ENCODE assay signal across 23 mouse cellular contexts in genomic region chr14:57989162-57989561, GRCm38 (mm10). TPM values are rescaled to one million over a fixed set of nuclear protein-coding genes. Genes with fewer than 3 reads are reported as not detected.
DNase-seq lines count a peak whose midpoint lies in the region; ATAC-seq and TF ChIP-seq lines count a peak whose summit lies in the region.
"Had no signal": no experiment of that assay in that cellular context is flagged by ENCODE, and none has a peak within 500 bp of the region (broad histone marks: within the 10 kb centered on the region; RNA-seq: fewer than 3 reads in every experiment).

No protein-coding gene starts in this region.

- H3K79me2 ChIP-seq in liver, adult 2 months (ENCODE audit: control insufficient read depth, insufficient read depth, low read length), result peaks cover 2% of the 10 kb centered on the region; the same call in 1 of the 2 replicates

- H3K27me3 ChIP-seq in liver, adult 2 months (ENCODE audit: control insufficient read depth, insufficient read depth, low read length), result no peaks in the 10 kb centered on the region
- no peaks in the 10 kb centered on the region for H3K27me3 ChIP-seq in liver, embryonic 11.5 days (replicated peaks; ENCODE audit: control insufficient read depth, insufficient read depth, low read length)
- no peaks in the 10 kb centered on the region for H3K27me3 ChIP-seq in intestine, postnatal 0 days (replicated peaks; ENCODE audit: control insufficient read depth, insufficient read depth, low read length)
- H3K27me3 ChIP-seq: CH12.LX; embryonic facial prominence, embryonic 12.5 days; forebrain, embryonic 13.5 days; forebrain, embryonic 15.5 days; Patski had no signal

- H3K9me3 ChIP-seq in liver, embryonic 11.5 days (ENCODE audit: control insufficient read depth, low read length), result no peaks in the 10 kb centered on the region
- no peaks in the 10 kb centered on the region for H3K9me3 ChIP-seq in intestine, postnatal 0 days (ENCODE audit: control insufficient read depth)
- H3K9me3 ChIP-seq: embryonic facial prominence, embryonic 12.5 days; G1E had no signal

- H3K27ac ChIP-seq in liver, adult 2 months (replicated peaks; ENCODE audit: insufficient read depth, low read depth, low read length), result no peak overlapping the region
- H3K27ac ChIP-seq in liver, embryonic 11.5 days (ENCODE audit: low read depth, low read length), result no peak overlapping the region
- H3K27ac ChIP-seq in intestine, postnatal 0 days (ENCODE audit: low read depth, low read length), result peak overlapping the region; percentile 67
- H3K27ac ChIP-seq: embryonic facial prominence, embryonic 10.5 days; embryonic facial prominence, embryonic 12.5 days; forebrain, embryonic 13.5 days; forebrain, embryonic 15.5 days had no signal

- WGBS in liver, adult 2 months, result 32% methylated on average over 2 of the region's 2 CpGs
- 93% methylated on average over 2 of the region's 2 CpGs for WGBS in liver, embryonic 11.5 days
- 58% methylated on average over 2 of the region's 2 CpGs for WGBS in intestine, postnatal 0 days

- no peaks in the 10 kb centered on the region for H3K36me3 ChIP-seq in liver, adult 2 months (ENCODE audit: control insufficient read depth, insufficient read depth, low read length)
- H3K36me3 ChIP-seq in liver, embryonic 11.5 days (ENCODE audit: control insufficient read depth, insufficient read depth, low read length), result 0 out of 2 replicates have a peak, but pooled peaks cover 5% of the 10 kb centered on the region
- H3K36me3 ChIP-seq in intestine, postnatal 0 days (ENCODE audit: control insufficient read depth, insufficient read depth), result peaks cover 11% of the 10 kb centered on the region; the same call in 1 of the 2 replicates
- H3K36me3 ChIP-seq: G1E had no signal

- peak; percentile 70 for DNase-seq in liver, adult 2 months (ENCODE audit: extremely low read depth, low read depth, low spot score)
- DNase-seq in liver, embryonic 11.5 days (ENCODE audit: low spot score), result no peak
- no peak for DNase-seq in urinary bladder, postnatal 10 days (ENCODE audit: low spot score)
- DNase-seq: adrenal gland, adult 8-10 months; adrenal gland, postnatal 14 days; adrenal gland, postnatal 36 days; B cell, adult 2 months; cerebellum, adult 11-12 months; cerebellum, adult 2 months; cerebellum, adult 9-10 months; cerebellum, postnatal 10 days; cerebellum, postnatal 25 days had no signal

- H3K9ac ChIP-seq in liver, adult 2 months (ENCODE audit: low read depth, low read length), result no peak overlapping the region
- no peak overlapping the region for H3K9ac ChIP-seq in liver, embryonic 11.5 days (ENCODE audit: low read depth, low read length)
- H3K9ac ChIP-seq in intestine, postnatal 0 days (ENCODE audit: low read depth, low read length), result no peak overlapping the region
- H3K9ac ChIP-seq: embryonic facial prominence, embryonic 12.5 days; forebrain, embryonic 13.5 days; forebrain, embryonic 15.5 days had no signal

- H3K4me2 ChIP-seq in liver, embryonic 11.5 days, result no peak overlapping the region
- no peak overlapping the region for H3K4me2 ChIP-seq in intestine, postnatal 0 days (replicated peaks; ENCODE audit: low read depth)
- H3K4me2 ChIP-seq: embryonic facial prominence, embryonic 12.5 days; forebrain, embryonic 13.5 days; forebrain, embryonic 15.5 days had no signal

- no peak for TF ChIP-seq CTCF in liver, adult 2 months (IDR thresholded peaks at IDR 0.05; ENCODE audit: low read depth, low read length)
- no peak for TF ChIP-seq CTCF in intestine, postnatal 0 days (IDR thresholded peaks at IDR 0.05; ENCODE audit: low read depth)

- H3K4me3 ChIP-seq in liver, adult 2 months (ENCODE audit: insufficient read depth, low read depth, low read length), result no peak overlapping the region
- H3K4me3 ChIP-seq in liver, embryonic 11.5 days (ENCODE audit: low read depth, low read length), result no peak overlapping the region
- H3K4me3 ChIP-seq in intestine, postnatal 0 days (ENCODE audit: low read depth, low read length), result no peak overlapping the region
- H3K4me3 ChIP-seq: embryonic facial prominence, embryonic 10.5 days; embryonic facial prominence, embryonic 12.5 days; forebrain, embryonic 13.5 days; forebrain, embryonic 15.5 days had no signal

- TF ChIP-seq POLR2A in liver, adult 2 months (IDR thresholded peaks at IDR 0.05; ENCODE audit: extremely low read depth, insufficient read depth, low read length), result no peak

- no peak for ATAC-seq in liver, embryonic 11.5 days (replicated peaks; ENCODE audit: low FRiP score)
- ATAC-seq in intestine, postnatal 0 days, result peak; percentile 84
- no peak for ATAC-seq in inflammation-experienced regulatory T-cells, adult 6 months
- ATAC-seq: activated CD4-positive, CD25-positive, alpha-beta regulatory T cell, adult 4 months; CD4-positive, CD25-positive, alpha-beta regulatory T cell, adult 4 months; forebrain, embryonic 13.5 days; forebrain, embryonic 15.5 days; Patski had no signal

- H3K4me1 ChIP-seq in liver, adult 2 months (ENCODE audit: control insufficient read depth, insufficient read depth, low read length), result peaks cover 8% of the 10 kb centered on the region; the same call in 1 of the 2 replicates
- no peaks in the 10 kb centered on the region for H3K4me1 ChIP-seq in liver, embryonic 11.5 days (replicated peaks; ENCODE audit: control insufficient read depth, insufficient read depth, low read length)
- H3K4me1 ChIP-seq in intestine, postnatal 0 days (replicated peaks; ENCODE audit: control insufficient read depth, insufficient read depth, low read length), result 0 out of 2 replicates have a peak, but pooled peaks cover 6% of the 10 kb centered on the region
- H3K4me1 ChIP-seq: embryonic facial prominence, embryonic 10.5 days; embryonic facial prominence, embryonic 12.5 days; forebrain, embryonic 13.5 days; forebrain, embryonic 15.5 days had no signal

RNA-seq across cellular contexts. Expression of gene Micu2, which starts 9.9 kb away (rescaled TPM):
- 35.9 and 43.6 TPM in 2 replicates for total RNA-seq in liver, adult 2 months (2014; rRNA removed)
- 10.2 and 11.0 TPM in 2 replicates for polyA plus RNA-seq in liver, adult 2 months (2012; rRNA removed)
- 55.1 and 64.2 TPM in 2 replicates for polyA plus RNA-seq in liver, embryonic 11.5 days (2014; fragmentation: Nextera tagmentation; extraction: Ambion mirVana)
- 66.5 and 70.0 TPM in 2 replicates for polyA plus RNA-seq in intestine, postnatal 0 days (2015; fragmentation: Nextera tagmentation; extraction: Ambion mirVana)
- 10 to 100 TPM; 11.2 to 16.0 (median 14.2) TPM for polyA plus RNA-seq in inflammation-experienced regulatory T-cells, adult 6 months (2017; shearing (Covaris generic))
